Mouse (Mus musculus) forebrain, postnatal 0 days (tissue): ENCODE measurements around the gene Gm13697. TPM values are rescaled to one million over a fixed set of nuclear protein-coding genes. Genes with fewer than 3 reads are reported as not detected.

Experiments
- ATAC-seq: fragments of 200-750 bp; cut with Nextera tagmentation; 2 replicates; pipeline ENCODE4 v1.8.0; 2017; ENCODE audit warnings: mild to moderate bottlenecking, moderate library complexity
- DNase-seq: peaks from one replicate; pipeline ENCODE4 v3.0.0-alpha.2; 2015
- H3K27ac ChIP-seq: fragments of 300-500 bp; sonication (generic); 2 replicates; pipeline ENCODE4 v1.5.1; 2014; ENCODE audit warnings: low read depth, mild to moderate bottlenecking, antibody characterized with exemption, low read length, moderate library complexity, mixed read lengths
- H3K27me3 ChIP-seq: fragments of 300-500 bp; sonication (generic); 2 replicates; pipeline ENCODE4 v1.6.1; 2014; ENCODE audit warnings: mild to moderate bottlenecking, low read length, mixed read lengths; ENCODE audit not compliant: insufficient read depth
- H3K36me3 ChIP-seq: fragments of 300-500 bp; sonication (generic); 2 replicates; pipeline ENCODE4 v1.6.1; 2014; ENCODE audit warnings: mild to moderate bottlenecking, moderate library complexity; ENCODE audit not compliant: insufficient read depth
- H3K4me1 ChIP-seq: fragments of 300-500 bp; sonication (generic); 2 replicates; pipeline ENCODE4 v1.6.1; 2014; ENCODE audit warnings: antibody characterized with exemption; ENCODE audit not compliant: insufficient read depth
- H3K4me2 ChIP-seq: fragments of 300-500 bp; sonication (generic); 2 replicates; pipeline ENCODE4 v1.6.1; 2014; ENCODE audit warnings: low read depth, mild to moderate bottlenecking, moderate library complexity
- H3K4me3 ChIP-seq: fragments of 300-500 bp; sonication (generic); 2 replicates; pipeline ENCODE4 v1.5.1; 2014; ENCODE audit warnings: low read depth, low read length, mixed read lengths
- H3K9ac ChIP-seq: fragments of 300-500 bp; sonication (generic); 2 replicates; pipeline ENCODE4 v1.6.1; 2014; ENCODE audit warnings: mild to moderate bottlenecking
- H3K9me3 ChIP-seq: fragments of 300-500 bp; sonication (generic); 2 replicates; pipeline ENCODE4 v1.6.1; 2016; ENCODE audit warnings: low read length
- CTCF ChIP-seq: sonication (generic); IDR thresholded peaks from 2 replicates; pipeline ENCODE4 v1.5.1; 2016; ENCODE audit warnings: antibody characterized with exemption, control low read depth, low read depth
- WGBS: fragments of 180-500 bp; shearing (Covaris S2); extraction: QIAGEN DNeasy Blood & Tissue Kit; methylation state at CpG from one replicate; pipeline ENCODE4 v1.1.7; 2014; 5-methylcytosine and 5-hydroxymethylcytosine counted together
- polyA plus RNA-seq: library from polyadenylated mRNA; unstranded; fragments of >200 nt; fragmentation: Nextera tagmentation; extraction: Ambion mirVana; gene quantifications from 2 replicates; pipeline ENCODE4 v1.2.1, GENCODE M21; 2015
- total RNA-seq: library from RNA; depleted of rRNA; stranded (reverse); fragments of >200 nt; gene quantifications from 2 replicates; pipeline ENCODE4 v1.2.3, GENCODE M21; 2014; rRNA removed

The Gm13697 gene
- total and polyA plus RNA-seq, 2 experiments from 2014 or later, result not detected

GRCm38 (mm10) chr2:84019519-84020305 lies 35.2 kb downstream of the Gm13697 start:
- 75% methylated on average over 8 of the region's 8 CpGs for WGBS
- no peak for TF ChIP-seq CTCF
- no peaks in the 10 kb centered on the region for H3K36me3 ChIP-seq

GRCm38 (mm10) chr2:84021930-84022329 lies 37.4 kb downstream of the Gm13697 start:
- no peak for ATAC-seq
- Histone ChIP-seq H3K27me3 (no peaks in the 10 kb centered on the region), H3K27ac (no peak overlapping the region), H3K36me3 (no peaks in the 10 kb centered on the region), H3K4me3 (no peak overlapping the region), H3K4me2 (no peak overlapping the region), H3K9ac (no peak overlapping the region), H3K9me3 (no peaks in the 10 kb centered on the region), H3K4me1 (no peaks in the 10 kb centered on the region)
- no peak for TF ChIP-seq CTCF
- 76% methylated on average over 2 of the region's 2 CpGs for WGBS
- no peak for DNase-seq

More at GRCm38 (mm10) chr2:84019519-84020305, 35.2 kb downstream of the Gm13697 start:
- ATAC-seq (no peak), DNase-seq (no peak)
- H3K9me3 ChIP-seq, result no peaks in the 10 kb centered on the region
- no peak overlapping the region for H3K4me3 ChIP-seq
- no peaks in the 10 kb centered on the region for H3K27me3 ChIP-seq
- H3K27ac ChIP-seq, result no peak overlapping the region
- H3K4me1 ChIP-seq, result no peaks in the 10 kb centered on the region
- H3K9ac ChIP-seq, result no peak overlapping the region
- H3K4me2 ChIP-seq, result no peak overlapping the region

DNA sequence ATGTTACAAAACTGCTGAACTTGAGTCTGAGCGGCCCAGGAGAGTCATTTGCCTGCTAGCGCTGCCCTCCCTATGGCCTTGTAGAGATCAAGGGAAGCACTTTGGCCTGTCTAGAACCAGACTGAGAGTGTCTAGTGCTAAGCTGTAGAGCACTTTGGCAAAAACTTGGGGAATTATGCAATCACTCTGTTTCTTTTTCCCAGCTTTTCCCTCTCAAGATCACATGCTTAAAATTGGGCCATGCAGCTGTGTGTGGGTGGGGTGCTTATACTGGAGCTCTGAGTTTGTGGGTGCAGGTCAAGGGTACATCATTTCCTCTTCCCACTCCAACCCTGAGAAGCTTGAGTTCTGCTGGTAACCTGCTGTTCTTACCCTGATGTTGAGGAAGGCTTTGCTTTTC lies 38.4 kb downstream of the Gm13697 start:
- DNase-seq, result no peak
- Histone ChIP-seq H3K27me3 (no peaks in the 10 kb centered on the region), H3K9ac (no peak overlapping the region), H3K27ac (no peak overlapping the region), H3K36me3 (no peaks in the 10 kb centered on the region), H3K9me3 (no peaks in the 10 kb centered on the region), H3K4me1 (no peaks in the 10 kb centered on the region), H3K4me2 (no peak overlapping the region), H3K4me3 (no peak overlapping the region)
- TF ChIP-seq CTCF, result no peak
- ATAC-seq, result no peak
- WGBS, result 98% methylated on average over 2 of the region's 2 CpGs

DNA sequence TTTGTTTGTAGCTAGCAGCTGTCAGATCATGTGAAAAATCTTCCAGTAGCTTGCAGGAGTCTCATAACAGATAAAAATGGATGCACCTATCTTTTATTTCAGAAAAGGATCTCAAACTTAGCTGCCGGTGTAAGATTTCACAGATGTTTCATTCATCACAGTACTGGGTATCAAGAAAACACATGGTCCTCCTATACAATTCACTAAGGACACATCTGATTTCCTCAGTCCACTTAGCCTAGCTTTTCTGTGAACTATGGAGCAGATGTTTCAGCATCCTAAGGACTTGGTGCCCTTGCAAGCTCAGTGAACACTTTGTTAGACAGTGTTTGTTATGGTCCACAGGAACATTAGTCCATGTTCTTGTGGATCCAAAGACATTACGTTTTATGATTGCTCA lies 38.8 kb downstream of the Gm13697 start:
- no peaks in the 10 kb centered on the region for H3K27me3 ChIP-seq
- 87% methylated on average over 2 of the region's 2 CpGs for WGBS
- DNase-seq (no peak), ATAC-seq (no peak)
- TF ChIP-seq CTCF, result no peak
- no peaks in the 10 kb centered on the region for H3K4me1 ChIP-seq
- no peak overlapping the region for H3K9ac ChIP-seq
- no peak overlapping the region for H3K4me2 ChIP-seq
- no peak overlapping the region for H3K4me3 ChIP-seq
- H3K27ac ChIP-seq, result no peak overlapping the region
- no peaks in the 10 kb centered on the region for H3K9me3 ChIP-seq
- no peaks in the 10 kb centered on the region for H3K36me3 ChIP-seq

DNA sequence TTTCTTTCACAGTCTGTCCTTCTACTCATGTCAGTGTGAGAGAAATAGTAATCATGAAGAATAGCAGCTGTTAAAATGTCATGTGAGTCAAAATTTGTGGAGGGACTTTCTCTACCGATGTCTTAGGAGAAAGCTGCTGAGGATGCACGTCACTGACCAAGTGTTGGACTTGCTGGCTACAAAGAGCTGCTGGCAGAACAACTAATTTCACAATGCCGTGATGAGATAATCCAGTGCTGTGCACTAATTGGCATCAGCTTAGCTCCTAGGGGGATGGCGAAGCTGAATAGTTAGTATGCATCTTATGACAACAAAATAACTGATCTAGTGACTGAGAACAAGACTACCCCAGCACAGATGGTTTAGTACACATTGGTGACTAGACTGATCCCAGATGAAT lies 40.7 kb downstream of the Gm13697 start:
- no peak for TF ChIP-seq CTCF
- WGBS, result 8% methylated on average over 4 of the region's 4 CpGs
- Histone ChIP-seq H3K27me3 (no peaks in the 10 kb centered on the region), H3K4me2 (no peak overlapping the region), H3K27ac (no peak overlapping the region), H3K36me3 (no peaks in the 10 kb centered on the region), H3K9ac (no peak overlapping the region), H3K9me3 (no peaks in the 10 kb centered on the region), H3K4me1 (no peaks in the 10 kb centered on the region), H3K4me3 (no peak overlapping the region)
- peak; percentile 38 for ATAC-seq
- no peak for DNase-seq

GRCm38 (mm10) chr2:84032505-84032904 lies 48.0 kb downstream of the Gm13697 start:
- no peaks in the 10 kb centered on the region for H3K4me1 ChIP-seq
- H3K9ac ChIP-seq, result no peak overlapping the region
- DNase-seq, result no peak

DNA sequence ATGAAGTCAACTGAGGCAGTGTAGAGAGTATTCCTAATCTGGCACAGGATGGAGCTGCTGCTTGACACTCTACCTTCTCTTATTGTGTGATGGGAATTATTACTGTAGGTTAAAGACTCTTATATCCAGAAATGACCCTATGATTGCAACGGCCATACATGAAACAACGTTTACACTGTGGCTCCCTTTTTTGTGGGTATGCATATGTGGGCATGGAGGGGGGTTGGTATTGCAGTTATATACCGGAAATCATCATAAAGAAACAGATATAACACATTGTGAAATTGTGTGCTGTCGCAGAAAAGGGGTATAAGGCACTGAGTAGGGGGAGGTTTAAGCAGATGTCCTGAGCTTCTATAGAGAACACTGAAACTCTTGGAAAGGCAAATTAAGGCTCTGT lies 51.5 kb downstream of the Gm13697 start:
- WGBS, result 91% methylated on average over 4 of the region's 4 CpGs
- H3K27ac ChIP-seq, result no peak overlapping the region
- ATAC-seq (no peak), DNase-seq (no peak)
- no peak overlapping the region for H3K9ac ChIP-seq
- TF ChIP-seq CTCF, result no peak
- no peaks in the 10 kb centered on the region for H3K36me3 ChIP-seq
- H3K4me3 ChIP-seq, result no peak overlapping the region
- H3K4me1 ChIP-seq, result no peaks in the 10 kb centered on the region
- H3K9me3 ChIP-seq, result no peaks in the 10 kb centered on the region
- no peaks in the 10 kb centered on the region for H3K27me3 ChIP-seq
- no peak overlapping the region for H3K4me2 ChIP-seq

More at GRCm38 (mm10) chr2:84032505-84032904, 48.0 kb downstream of the Gm13697 start:
- Histone ChIP-seq H3K4me2 (no peak overlapping the region), H3K27me3 (no peaks in the 10 kb centered on the region), H3K4me3 (no peak overlapping the region), H3K9me3 (no peaks in the 10 kb centered on the region), H3K27ac (no peak overlapping the region), H3K36me3 (no peaks in the 10 kb centered on the region)
- 66% methylated on average over 2 of the region's 2 CpGs for WGBS
- no peak for ATAC-seq
- TF ChIP-seq CTCF, result no peak

Other genes starting within 250 kb of the Gm13697 start
- 116 and 118 TPM in 2 replicates for gene Fam171b, start 172.1 kb upstream of the Gm13697 start, total RNA-seq
- gene Fam171b, start 172.1 kb upstream of the Gm13697 start, polyA plus RNA-seq, result 82.7 and 98.9 TPM in 2 replicates
- gene Zswim2, start 43.5 kb upstream of the Gm13697 start, total RNA-seq, result 0.15 and 0.48 TPM in 2 replicates
- not detected in 2 replicates for gene Zswim2, start 43.5 kb upstream of the Gm13697 start, polyA plus RNA-seq
- gene Gm13698, start 29.1 kb upstream of the Gm13697 start, total RNA-seq, result not detected in 2 replicates
- not detected in 2 replicates for gene Gm13698, start 29.1 kb upstream of the Gm13697 start, polyA plus RNA-seq
- gene Gm13693, start 23.2 kb upstream of the Gm13697 start, total RNA-seq, result not detected in 2 replicates
- gene Gm13693, start 23.2 kb upstream of the Gm13697 start, polyA plus RNA-seq, result not detected in 2 replicates
- not detected in 2 replicates for gene Gm13695, start 17.4 kb upstream of the Gm13697 start, total RNA-seq
- gene Gm13695, start 17.4 kb upstream of the Gm13697 start, polyA plus RNA-seq, result not detected in 2 replicates
- not detected in 2 replicates for gene Gm13696, start 11.6 kb upstream of the Gm13697 start, total RNA-seq
- gene Gm13696, start 11.6 kb upstream of the Gm13697 start, polyA plus RNA-seq, result not detected in 2 replicates
- not detected in 2 replicates for gene Gm13694, start 5.8 kb upstream of the Gm13697 start, total RNA-seq
- gene Gm13694, start 5.8 kb upstream of the Gm13697 start, polyA plus RNA-seq, result not detected in 2 replicates
- not detected in 2 replicates for gene Gm13691, start 5.8 kb downstream of the Gm13697 start, total RNA-seq
- gene Gm13691, start 5.8 kb downstream of the Gm13697 start, polyA plus RNA-seq, result not detected in 2 replicates